Comparison of ENCODE assay signal across 10 mouse cellular contexts in the genomic region with DNA sequence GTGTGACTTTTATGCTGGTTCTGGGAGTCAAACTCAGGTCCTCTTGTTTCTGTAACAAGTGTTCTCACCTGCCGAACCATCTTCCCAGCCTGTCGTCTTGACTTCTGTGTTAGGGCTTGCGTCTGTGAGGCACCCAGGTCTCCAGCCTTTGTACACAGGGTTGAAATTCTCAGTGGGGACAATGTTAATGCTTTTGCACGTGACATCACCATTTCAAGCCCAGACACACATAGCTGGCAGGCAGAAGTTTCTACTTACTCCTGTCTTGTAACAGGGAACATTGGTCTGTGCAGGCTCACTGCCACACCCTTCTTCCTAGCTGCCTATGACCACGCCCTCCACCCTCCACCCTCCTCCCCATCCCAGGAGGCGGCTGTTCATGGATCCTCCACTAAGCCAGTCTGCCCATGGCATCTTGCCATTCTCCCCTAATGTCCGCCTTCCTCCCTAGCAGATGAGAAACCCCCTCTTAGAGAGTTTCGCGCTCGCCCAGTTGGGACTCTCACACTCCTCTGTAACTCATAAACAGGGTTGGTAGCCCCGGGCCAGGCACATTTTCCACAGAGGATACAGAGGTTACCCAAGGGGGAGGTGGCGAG.
A peak's percentile ranks its signal among the peaks of the same experiment; 100 is the strongest.
DNase-seq lines count a peak whose midpoint lies in the region; ATAC-seq and TF ChIP-seq lines count a peak whose summit lies in the region.
"Had no signal": no experiment of that assay in that cellular context is flagged by ENCODE, and none has a peak within 500 bp of the region (broad histone marks: within the 10 kb centered on the region; RNA-seq: fewer than 3 reads in every experiment).

No protein-coding gene starts in this region.

- no peak overlapping the region for H3K4me2 ChIP-seq in intestine, embryonic 15.5 days (replicated peaks)
- no peak overlapping the region for H3K4me2 ChIP-seq in intestine, postnatal 0 days (replicated peaks; ENCODE audit: low read depth)
- H3K4me2 ChIP-seq in forebrain, postnatal 0 days (ENCODE audit: low read depth): no peak overlapping the region
- no peak overlapping the region for H3K4me2 ChIP-seq in stomach, postnatal 0 days (replicated peaks; ENCODE audit: low read depth)

- peak; percentile 24 for DNase-seq in thymus, postnatal 14 days
- DNase-seq in thymus, postnatal 0 days (ENCODE audit: low spot score): no peak
- no peak for DNase-seq in forebrain, postnatal 0 days
- DNase-seq in stomach, postnatal 0 days (ENCODE audit: low spot score): peak; percentile 61
- DNase-seq in natural killer cell, adult 2 months (ENCODE audit: low spot score in 2 of 2): no peak
- no peak for DNase-seq in cerebellum, postnatal 14 days
- DNase-seq: right cerebral cortex, postnatal 25 days had no signal

- TF ChIP-seq EP300 in stomach, postnatal 0 days (optimal IDR thresholded peaks at IDR 0.05): no peak

- no peaks in the 10 kb centered on the region for H3K9me3 ChIP-seq in intestine, embryonic 15.5 days
- H3K9me3 ChIP-seq in intestine, postnatal 0 days (ENCODE audit: control insufficient read depth): no peaks in the 10 kb centered on the region
- no peaks in the 10 kb centered on the region for H3K9me3 ChIP-seq in forebrain, postnatal 0 days (ENCODE audit: low read length)
- no peaks in the 10 kb centered on the region for H3K9me3 ChIP-seq in stomach, postnatal 0 days (ENCODE audit: control insufficient read depth, low read length)

- no peak overlapping the region for H3K9ac ChIP-seq in intestine, embryonic 15.5 days
- H3K9ac ChIP-seq in intestine, postnatal 0 days (ENCODE audit: low read depth, low read length): no peak overlapping the region
- no peak overlapping the region for H3K9ac ChIP-seq in forebrain, postnatal 0 days
- H3K9ac ChIP-seq in stomach, postnatal 0 days (ENCODE audit: low read length): no peak overlapping the region

- no peak overlapping the region for H3K4me3 ChIP-seq in intestine, embryonic 15.5 days (replicated peaks)
- H3K4me3 ChIP-seq in intestine, postnatal 0 days (ENCODE audit: low read depth, low read length): no peak overlapping the region
- no peak overlapping the region for H3K4me3 ChIP-seq in forebrain, postnatal 0 days (ENCODE audit: low read depth, low read length)
- no peak overlapping the region for H3K4me3 ChIP-seq in stomach, postnatal 0 days (ENCODE audit: low read depth, low read length)

- ATAC-seq in intestine, embryonic 15.5 days: 0 out of 2 replicates have a peak, but pooled peaks have one; percentile 36
- ATAC-seq in intestine, postnatal 0 days: no peak
- no peak for ATAC-seq in forebrain, postnatal 0 days
- ATAC-seq in stomach, postnatal 0 days (ENCODE audit: low FRiP score, low TSS enrichment): peak; percentile 52; the same call in 1 of the 2 replicates
- ATAC-seq: Patski had no signal

- H3K27ac ChIP-seq in intestine, embryonic 15.5 days: peak overlapping the region; percentile 39
- H3K27ac ChIP-seq in intestine, postnatal 0 days (ENCODE audit: low read depth, low read length): no peak overlapping the region
- H3K27ac ChIP-seq in forebrain, postnatal 0 days (ENCODE audit: low read depth, low read length): 0 out of 2 replicates have a peak overlapping the region, but pooled peaks have one; percentile 21
- H3K27ac ChIP-seq in stomach, postnatal 0 days (replicated peaks): no peak overlapping the region; the same call in 1 of the 2 replicates

- WGBS in intestine, embryonic 15.5 days: 57% methylated on average over 12 of the region's 12 CpGs
- WGBS in intestine, postnatal 0 days: 57% methylated on average over 12 of the region's 12 CpGs
- 59% methylated on average over 12 of the region's 12 CpGs for WGBS in forebrain, postnatal 0 days
- 51% methylated on average over 12 of the region's 12 CpGs for WGBS in stomach, postnatal 0 days

- no peak for TF ChIP-seq CTCF in intestine, postnatal 0 days (IDR thresholded peaks at IDR 0.05; ENCODE audit: low read depth)
- TF ChIP-seq CTCF in forebrain, postnatal 0 days (IDR thresholded peaks at IDR 0.05; ENCODE audit: low read depth): no peak
- TF ChIP-seq CTCF in stomach, postnatal 0 days (IDR thresholded peaks at IDR 0.05; ENCODE audit: low read depth): no peak

- no peaks in the 10 kb centered on the region for H3K27me3 ChIP-seq in intestine, embryonic 15.5 days (replicated peaks)
- H3K27me3 ChIP-seq in intestine, postnatal 0 days (replicated peaks; ENCODE audit: control insufficient read depth, insufficient read depth, low read length): no peaks in the 10 kb centered on the region
- H3K27me3 ChIP-seq in forebrain, postnatal 0 days (ENCODE audit: insufficient read depth, low read length): no peaks in the 10 kb centered on the region
- H3K27me3 ChIP-seq in stomach, postnatal 0 days (ENCODE audit: control insufficient read depth, insufficient read depth, low read length): no peaks in the 10 kb centered on the region
- H3K27me3 ChIP-seq: Patski had no signal

- no peaks in the 10 kb centered on the region for H3K36me3 ChIP-seq in intestine, embryonic 15.5 days
- no peaks in the 10 kb centered on the region for H3K36me3 ChIP-seq in intestine, postnatal 0 days (ENCODE audit: control insufficient read depth, insufficient read depth)
- no peaks in the 10 kb centered on the region for H3K36me3 ChIP-seq in forebrain, postnatal 0 days (ENCODE audit: insufficient read depth)
- no peaks in the 10 kb centered on the region for H3K36me3 ChIP-seq in stomach, postnatal 0 days (ENCODE audit: control insufficient read depth, insufficient read depth, low read length)

- peaks cover 73% of the 10 kb centered on the region for H3K4me1 ChIP-seq in intestine, embryonic 15.5 days (replicated peaks)
- H3K4me1 ChIP-seq in intestine, postnatal 0 days (replicated peaks; ENCODE audit: control insufficient read depth, insufficient read depth, low read length): peaks cover 23% of the 10 kb centered on the region
- H3K4me1 ChIP-seq in forebrain, postnatal 0 days (ENCODE audit: insufficient read depth): peaks cover 9% of the 10 kb centered on the region; the same call in 1 of the 2 replicates
- peaks cover 18% of the 10 kb centered on the region for H3K4me1 ChIP-seq in stomach, postnatal 0 days (replicated peaks; ENCODE audit: control insufficient read depth, insufficient read depth)

Comparison
In these comparisons a context has a peak if more than half of its experiments do, and no peak if none do; other contexts are left out.
1. ATAC-seq: peak in intestine, embryonic 15.5 days (single experiment) and stomach, postnatal 0 days (single experiment); none in intestine, postnatal 0 days (single experiment) and forebrain, postnatal 0 days (single experiment).
2. H3K27ac ChIP-seq: peak in intestine, embryonic 15.5 days (single experiment) and forebrain, postnatal 0 days (single experiment); none in intestine, postnatal 0 days (single experiment) and stomach, postnatal 0 days (single experiment).
3. DNase-seq: peak in thymus, postnatal 14 days (single experiment) and stomach, postnatal 0 days (single experiment); none in thymus, postnatal 0 days (single experiment), forebrain, postnatal 0 days (single experiment), natural killer cell, adult 2 months (0 of 2) and cerebellum, postnatal 14 days (0 of 2).